Mouse (Mus musculus) stomach, postnatal 0 days (tissue): ENCODE results near the gene Xpr1.

Experiments
- CTCF ChIP-seq: IDR thresholded peaks from 2 replicates; pipeline ENCODE4 v1.5.1; 2016; ENCODE audit warnings: antibody characterized with exemption, low read depth, mild to moderate bottlenecking, moderate library complexity
- EP300 ChIP-seq: optimal IDR thresholded peaks from 2 replicates; pipeline ENCODE3; 2016; ENCODE audit warnings: antibody characterized with exemption

DNA sequence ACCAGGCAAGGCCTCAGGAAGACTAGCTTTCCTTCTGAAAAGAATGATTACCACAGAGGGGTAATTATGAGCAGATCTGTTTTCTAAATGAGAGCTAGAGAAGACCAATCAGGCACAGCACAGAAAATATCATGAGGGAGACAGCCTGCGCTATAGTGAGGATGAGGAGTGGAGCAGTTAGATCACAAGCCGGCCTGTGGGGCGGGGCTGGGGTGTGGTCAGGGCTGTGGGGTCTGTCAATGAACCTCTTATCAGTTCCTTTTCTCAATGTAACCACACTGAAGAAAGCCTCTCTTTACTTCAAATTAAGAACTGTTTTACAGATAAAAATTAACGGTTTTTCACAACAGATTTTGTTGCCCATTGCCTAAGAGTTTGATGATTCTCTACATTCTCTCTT, 65.7 kb downstream of the Xpr1 start:
- TF ChIP-seq CTCF: no peak
- no peak for TF ChIP-seq EP300
